Mouse (Mus musculus) layer of hippocampus, adult 11-12 months (tissue): Measurements from ENCODE around the gene Fam161a.
A peak's percentile ranks its signal among the peaks of the same experiment; 100 is the strongest.

ENCODE experiments used
- DNase-seq: peaks from one replicate; pipeline ENCODE4 v3.0.0; 2022; ENCODE audit warnings: low spot score

Gene Fam161a

DNA sequence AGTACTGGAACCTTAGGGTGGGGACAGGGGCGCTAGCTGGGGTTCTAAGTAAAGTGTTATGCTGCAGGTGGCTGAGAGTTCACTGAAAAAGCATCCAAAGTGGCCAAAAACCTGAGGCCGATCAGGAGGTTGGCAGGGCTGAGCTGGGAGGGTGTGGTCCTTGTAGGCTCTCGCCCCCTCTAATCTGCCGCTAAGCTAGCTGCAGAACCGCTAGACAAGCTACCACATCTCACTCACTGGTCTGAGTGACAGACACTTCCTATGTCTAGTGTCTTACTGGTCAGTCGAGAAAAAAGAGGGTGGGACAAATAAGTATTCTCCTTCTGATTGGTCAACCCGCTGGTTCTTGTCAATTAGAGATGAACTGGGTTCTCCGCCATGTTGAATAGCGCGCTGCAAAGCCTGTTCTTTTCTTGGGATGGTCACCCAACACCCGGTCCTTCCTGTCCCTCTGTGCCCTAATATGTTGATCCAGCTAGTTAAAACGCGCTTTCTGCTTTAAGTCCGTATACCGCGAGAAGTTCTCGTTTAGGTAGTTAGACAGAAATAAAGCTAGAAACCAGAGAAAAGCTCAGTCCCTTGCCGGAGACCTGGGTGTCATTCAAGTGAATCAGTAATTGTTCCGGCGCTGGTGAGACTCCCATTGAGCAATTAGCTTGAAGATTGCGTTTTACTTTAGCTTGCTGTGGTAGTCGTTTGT, at the start of gene Fam161a:
Gene Fam161a, plus strand, starts transcription at position 51 of the 700 bp plus-strand sequence.
- peak; percentile 92 for DNase-seq

DNA sequence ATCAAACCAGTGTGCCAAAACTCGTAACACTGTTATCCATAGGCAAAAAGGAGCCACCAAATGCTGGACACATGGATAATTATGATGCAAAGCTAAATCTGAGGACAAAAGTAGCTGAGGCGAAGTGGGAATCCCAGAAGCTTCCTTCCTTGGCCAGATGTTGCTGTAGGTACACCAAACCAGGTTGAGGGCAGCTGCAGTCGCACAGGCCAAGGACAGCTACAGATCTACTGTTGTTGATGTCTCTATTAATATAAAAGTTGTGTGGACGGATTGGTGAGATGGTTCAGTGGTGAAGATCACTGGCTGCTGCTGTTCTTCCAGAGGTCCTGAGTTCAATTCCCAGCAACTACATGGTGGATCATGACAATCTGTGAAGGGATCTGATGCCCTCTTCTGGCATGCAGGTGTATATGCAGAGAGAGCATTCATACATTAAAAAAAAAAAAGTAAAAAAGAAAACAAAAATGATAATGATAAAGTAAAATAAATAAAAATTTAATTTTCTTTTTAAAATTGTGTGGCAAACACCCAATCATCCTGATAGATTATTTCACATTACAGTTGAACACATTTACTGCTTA, 49.4 kb upstream of the Fam161a start:
- no peak for DNase-seq

DNA sequence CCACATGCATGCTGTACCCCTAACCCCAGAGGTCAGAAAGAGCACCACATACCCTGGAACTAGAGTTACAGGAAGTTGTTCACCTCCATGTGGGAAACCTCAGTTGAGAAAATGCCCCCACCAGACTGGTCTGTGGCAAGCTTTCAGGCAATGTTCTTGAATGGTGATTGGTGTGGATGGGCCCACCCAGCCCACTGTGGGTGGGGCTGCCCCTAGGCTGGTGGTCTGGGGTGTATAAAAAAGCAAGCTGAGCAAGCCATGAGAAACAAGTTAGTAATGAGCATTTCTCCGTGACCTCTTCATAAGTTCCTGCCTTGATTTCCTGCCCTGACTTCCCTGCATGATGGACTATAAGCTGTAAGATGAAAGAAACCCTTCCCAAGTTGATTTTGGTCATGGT, 45.2 kb upstream of the Fam161a start:
- no peak for DNase-seq

DNA sequence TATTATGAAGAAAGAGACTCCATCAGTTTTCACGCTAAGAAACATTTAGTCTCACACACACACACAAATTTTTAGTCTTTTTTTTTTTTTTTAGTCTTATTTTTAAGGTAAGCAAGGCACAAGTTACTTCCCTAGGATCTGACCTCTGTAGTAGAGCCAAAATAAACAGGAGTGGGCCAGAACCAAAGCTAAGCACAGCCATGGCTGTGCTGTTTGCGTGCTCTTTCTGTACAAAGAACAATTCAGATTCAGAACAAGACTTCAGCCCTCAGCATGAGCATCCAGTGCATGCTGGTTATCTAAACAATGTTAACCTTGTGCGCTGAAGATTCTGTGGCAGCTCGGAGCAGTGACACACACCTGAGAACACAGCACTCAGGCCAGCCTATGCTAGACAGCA, 42.9 kb upstream of the Fam161a start:
- DNase-seq = no peak

DNA sequence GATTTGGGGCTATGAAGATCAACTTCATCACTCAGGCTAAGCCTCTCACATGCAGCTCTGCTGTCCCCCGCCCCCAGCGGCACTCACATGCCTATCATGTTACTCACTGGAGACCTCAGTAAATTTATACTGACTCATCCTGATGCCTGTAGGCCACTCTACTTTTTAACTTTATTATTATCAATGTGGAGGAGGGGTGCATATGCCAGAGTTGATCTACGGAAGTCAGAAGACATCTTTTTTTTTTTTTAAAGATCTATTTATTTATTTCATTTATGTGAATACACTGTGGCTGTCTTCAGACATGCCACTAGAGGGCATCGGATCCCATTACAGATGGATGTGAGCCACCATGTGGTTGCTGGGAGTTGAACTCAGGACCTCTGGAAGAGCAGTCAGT, 41.8 kb upstream of the Fam161a start:
- DNase-seq = no peak

DNA sequence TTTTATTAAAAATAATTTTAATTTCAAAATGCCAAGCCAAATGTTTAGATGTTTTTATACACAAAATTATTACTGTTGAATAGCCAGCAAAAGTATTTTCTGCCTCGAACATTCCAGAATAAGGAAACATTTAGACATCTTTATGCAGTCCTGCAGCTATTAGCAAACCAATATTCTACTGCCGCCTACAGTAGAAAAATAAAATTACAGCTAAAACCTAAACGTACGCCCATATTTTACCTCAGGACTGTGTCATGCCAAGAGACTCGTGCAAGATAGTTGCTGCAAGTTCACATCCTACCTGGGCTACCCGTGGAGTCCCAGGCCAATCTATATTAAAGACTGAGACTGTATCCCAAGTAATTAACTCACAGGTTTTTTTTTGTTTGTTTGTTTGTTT, 37.8 kb upstream of the Fam161a start:
- DNase-seq = no peak

DNA sequence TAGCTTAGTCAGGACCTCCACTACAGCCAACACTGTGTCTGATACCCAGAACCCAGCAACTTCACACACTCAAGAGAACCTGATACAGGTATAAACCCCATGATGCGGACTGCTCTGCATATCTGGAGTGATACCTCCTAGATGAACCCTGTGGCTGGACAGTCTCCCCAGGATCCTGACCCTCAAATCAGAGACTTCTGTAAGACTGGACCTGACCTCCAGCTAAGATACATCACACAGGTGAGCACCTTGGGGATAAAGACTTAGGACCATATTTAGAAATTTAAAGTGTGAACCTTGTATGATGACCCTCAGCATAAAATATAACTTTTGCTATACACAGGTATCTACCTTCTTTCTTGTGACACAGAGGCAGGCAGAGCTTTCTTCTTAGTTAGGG, 36.8 kb upstream of the Fam161a start:
- DNase-seq = no peak

DNA sequence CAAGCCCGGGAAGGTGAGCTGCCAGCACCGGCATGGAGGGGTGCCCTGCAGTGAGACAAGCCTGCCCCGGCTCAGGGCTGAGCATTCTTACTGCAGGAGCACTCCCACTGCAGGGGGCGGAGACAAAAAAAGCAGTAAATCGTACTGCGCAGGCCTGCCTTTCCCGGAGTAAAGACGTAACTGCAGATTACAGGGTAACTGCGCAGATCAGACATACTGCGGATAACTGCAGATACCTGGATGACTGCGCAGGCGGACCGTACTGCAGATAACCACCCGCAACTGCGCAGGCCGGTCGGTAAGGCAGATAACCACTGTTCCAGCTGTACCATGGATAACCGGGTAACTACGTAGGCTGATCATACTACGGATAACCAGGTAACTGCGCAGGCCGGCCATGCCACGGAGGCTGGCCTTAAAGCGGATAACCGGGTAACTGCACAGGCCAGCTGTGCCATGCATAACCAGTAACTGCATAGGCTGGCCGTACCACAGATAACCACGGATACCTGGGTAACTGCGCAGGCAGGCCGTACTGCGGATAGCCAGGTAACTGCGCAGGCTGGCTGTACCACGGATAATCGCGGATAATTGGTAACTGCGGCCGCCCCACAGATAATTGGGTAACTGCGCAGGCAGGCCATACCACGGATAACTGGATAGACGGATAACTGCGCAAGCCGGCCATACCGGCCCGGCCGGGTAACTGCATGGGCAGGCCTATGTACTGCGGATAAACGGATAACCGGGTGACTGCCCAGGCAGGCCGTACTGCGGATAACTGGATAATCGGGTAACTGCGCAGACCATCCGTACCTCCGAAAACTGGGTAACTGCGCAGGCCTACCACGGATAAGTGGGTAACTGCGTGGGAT, 35.3 kb upstream of the Fam161a start, which contains the start of gene Zrsr1:
Gene Zrsr1, plus strand, starts transcription at position 171 of the 875 bp plus-strand sequence.
- DNase-seq = peak; percentile 71

DNA sequence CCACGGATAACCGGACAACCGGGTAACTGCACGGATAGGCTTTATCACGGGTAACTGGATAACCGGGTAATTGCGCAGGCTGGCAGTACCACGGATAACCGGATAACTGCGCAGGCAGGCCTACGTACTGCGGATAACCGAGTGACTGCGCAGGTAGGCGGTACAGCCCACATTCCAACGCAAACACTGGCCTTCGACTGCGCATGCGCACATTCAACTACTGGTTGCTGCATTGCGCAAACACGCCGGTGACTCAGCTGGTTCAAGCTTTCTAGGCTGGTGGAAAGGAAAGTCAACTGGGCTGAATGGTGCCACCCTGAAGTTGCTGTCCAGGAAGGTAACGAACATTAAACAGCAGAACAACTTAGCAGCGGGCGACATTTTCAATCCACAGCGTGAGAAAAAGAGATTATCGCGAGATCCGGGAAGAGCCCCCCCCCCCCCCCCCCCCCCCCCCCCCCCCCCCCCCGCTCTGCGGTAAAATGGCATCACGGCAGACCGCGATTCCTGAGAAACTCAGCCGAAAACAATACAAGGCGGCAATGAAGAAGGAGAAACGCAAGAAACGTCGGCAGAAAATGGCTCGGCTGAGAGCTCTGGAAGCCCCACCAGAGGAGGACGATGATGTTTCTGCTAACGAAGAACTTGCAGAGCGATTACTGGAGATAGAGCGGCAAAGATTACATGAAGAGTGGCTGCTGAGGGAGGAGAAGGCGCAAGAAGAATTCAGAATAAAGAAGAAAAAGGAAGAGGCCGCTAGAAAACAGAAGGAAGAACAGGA, 34.4 kb upstream of the Fam161a start:
- peak; percentile 86 for DNase-seq

DNA sequence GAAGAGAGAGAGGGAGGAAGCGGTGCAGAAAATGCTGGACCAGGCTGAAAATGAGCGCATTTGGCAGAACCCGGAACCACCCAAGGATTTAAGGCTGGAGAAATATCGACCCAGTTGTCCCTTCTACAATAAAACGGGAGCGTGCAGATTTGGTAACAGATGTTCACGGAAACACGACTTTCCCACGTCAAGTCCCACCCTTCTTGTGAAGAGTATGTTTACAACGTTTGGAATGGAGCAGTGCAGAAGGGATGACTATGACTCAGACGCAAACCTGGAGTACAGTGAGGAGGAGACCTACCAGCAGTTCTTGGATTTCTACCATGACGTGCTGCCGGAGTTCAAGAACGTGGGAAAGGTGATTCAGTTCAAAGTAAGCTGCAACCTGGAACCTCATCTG, 33.7 kb upstream of the Fam161a start:
- no peak for DNase-seq

DNA sequence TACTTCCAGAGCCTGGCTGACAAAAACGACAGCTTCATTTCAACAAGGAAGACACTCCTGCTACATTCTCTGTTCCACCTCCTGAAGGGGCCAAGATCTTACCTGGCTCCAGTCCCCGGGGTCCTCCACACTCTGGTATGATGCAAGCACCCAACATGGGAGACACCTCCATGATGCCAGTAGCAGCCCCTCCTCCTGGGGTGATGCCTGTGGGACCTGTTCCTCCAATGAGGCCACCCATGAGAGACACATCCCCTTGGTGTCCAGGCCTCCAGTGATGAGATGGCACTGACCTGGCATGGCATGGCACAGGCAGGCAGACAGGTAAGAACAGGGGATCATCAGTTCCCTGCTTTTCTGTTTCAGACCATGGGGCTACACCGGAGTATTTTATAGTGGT, 29.1 kb upstream of the Fam161a start:
- no peak for DNase-seq

DNA sequence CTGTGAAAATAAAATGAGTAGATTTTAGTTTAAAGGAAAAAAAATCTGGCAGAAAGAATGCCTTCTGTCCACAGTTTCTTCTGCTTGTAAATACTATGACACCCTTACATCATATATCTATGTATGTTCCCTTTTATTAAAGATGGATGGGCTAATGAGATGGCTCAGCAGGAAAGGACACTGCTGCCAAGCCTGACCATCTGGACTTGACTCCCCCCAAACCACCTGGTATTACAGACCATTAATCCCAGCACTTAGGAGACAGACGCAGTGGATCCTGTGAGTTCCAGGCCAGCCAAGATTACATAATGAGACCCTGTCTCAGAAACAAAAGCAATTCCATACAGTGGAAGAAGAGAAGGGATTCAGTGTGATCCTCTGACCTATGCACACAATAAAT, 28.6 kb upstream of the Fam161a start:
- DNase-seq = no peak

DNA sequence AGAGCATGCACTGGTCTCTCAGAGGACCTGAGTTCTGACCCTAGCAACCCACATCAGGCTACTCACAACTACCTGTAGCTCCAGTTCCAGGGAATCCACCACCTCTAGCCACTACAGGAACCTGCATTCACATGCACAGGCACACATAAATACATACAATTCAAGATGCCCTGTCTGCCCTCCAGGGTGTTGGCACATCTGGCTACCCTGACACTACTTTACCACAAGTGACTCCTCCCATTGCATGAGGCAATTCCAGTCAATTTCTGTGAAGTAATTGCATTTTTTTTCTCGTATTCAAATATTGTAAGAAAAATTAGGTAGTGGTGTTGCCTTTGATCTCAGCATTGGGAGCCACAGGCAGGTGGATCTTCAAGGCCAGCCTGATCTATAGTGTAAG, 28.1 kb upstream of the Fam161a start:
- no peak for DNase-seq

DNA sequence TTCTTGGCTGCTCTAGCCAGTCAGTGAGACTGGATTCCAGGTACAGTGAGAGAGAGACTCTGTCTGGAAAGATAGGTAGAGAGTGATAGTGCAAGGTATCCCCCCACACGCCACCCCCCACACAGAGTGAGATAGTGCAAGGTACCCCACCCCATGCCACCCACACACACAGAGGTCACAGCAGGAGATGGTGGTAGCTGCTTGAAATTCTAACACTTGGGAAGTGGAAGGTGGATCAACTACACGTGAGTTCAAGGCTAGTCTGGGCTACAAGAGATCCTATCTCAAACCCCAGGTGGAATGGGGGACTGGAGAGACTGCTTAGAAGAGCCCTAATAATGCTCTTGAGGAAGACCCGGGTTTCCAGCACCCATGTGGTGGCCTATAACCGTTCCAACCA, 26.3 kb upstream of the Fam161a start:
- DNase-seq = no peak

DNA sequence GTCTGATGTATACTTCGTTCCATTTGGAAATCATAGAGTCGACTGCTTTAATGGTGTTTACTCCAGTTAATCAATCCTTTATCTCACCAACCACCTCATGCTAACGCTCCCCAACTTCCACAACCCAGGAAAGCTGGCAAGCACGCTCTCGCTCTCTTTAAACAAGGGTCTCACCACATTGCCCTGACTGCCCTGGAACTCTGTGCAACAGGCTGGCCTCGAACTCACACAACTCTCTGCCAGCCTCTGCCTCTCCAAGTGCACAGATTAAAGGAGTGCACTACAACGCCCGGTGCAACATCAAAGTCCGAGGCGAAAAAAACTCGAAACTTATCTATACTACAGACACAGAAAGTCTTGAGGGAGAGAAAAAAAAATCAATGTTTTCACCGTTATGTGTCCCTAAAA, 25.8 kb upstream of the Fam161a start:
- DNase-seq = no peak

DNA sequence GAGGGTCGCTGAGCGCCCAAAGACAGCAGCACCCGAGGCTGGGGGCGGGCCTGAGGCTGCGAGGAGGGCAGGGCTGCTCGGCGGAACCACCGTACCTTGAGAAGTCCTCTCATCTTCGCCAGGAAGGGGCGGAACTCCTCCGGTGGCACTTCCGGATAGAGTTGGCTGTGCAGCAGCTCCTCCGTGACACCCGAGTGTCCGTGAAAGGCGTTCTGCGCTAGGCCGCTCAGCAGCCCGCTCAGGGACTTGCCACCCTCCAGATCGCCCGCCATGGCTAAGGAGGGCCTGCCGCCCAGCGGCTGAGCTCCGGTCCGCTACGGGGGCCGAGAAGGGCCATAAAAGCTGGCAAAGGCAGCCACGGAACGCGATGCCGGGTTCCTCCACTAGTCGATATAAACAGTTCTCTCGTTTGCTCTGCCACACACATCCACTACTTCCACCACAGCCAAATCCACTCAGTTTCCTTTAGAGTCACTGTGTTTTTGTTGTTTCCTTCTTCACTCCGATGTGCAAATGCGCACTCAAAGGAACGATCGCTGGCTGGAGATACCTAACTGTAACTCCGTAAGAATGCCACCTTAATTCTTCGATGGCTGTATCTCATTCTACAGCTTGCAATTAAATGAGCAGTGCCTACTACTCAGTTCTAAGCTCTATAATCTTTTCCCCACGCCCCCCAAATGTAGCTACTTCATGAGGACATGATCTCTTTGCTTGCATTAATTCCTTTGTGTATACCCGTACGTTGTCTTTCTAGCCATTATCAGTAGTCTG, 25.2 kb upstream of the Fam161a start, which contains the start of the genes Gm28048 and Commd1:
Gene Gm28048, minus strand, starts transcription at position 107 of the 774 bp plus-strand sequence.
Gene Commd1, minus strand, starts transcription at position 399 of the 774 bp plus-strand sequence.
- peak; percentile 94 for DNase-seq

DNA sequence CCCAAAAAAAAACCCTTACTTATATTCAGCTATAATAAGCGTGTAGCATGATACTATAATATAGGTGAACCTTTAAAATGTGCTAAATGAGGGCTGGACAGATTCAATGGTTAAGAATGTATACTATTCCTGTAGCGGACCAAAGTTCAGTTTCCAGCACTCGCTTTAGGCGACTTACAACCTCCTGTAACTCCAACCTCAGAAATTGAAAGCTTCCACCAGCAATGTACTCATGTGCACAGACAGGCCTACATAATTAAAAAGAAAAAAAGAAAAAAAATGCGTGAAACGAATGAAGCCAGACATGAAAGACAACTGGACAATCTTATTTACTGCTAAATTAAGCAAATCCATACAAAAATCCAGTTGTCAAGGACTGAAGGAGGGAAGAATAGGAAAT, 24.5 kb upstream of the Fam161a start:
- DNase-seq = no peak

DNA sequence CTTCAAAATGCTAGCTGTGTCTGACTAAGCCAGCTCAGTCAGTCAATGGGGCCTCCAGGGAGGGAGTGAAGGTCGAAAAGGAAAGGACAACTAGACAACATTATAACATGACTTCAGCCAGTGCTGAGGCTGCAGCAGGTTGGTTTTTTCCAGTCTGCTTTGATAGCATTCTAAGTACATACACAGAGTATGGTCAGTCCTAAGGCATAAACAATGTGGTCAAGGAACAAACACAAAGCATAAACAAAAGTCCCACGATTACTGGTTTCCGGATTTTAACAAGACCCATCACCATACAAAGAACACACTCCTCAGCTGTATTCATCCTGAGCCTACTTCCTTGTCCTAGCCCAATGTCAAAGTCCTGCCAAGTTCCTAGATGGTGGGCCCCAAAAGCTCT, 21.8 kb upstream of the Fam161a start:
- DNase-seq = no peak

DNA sequence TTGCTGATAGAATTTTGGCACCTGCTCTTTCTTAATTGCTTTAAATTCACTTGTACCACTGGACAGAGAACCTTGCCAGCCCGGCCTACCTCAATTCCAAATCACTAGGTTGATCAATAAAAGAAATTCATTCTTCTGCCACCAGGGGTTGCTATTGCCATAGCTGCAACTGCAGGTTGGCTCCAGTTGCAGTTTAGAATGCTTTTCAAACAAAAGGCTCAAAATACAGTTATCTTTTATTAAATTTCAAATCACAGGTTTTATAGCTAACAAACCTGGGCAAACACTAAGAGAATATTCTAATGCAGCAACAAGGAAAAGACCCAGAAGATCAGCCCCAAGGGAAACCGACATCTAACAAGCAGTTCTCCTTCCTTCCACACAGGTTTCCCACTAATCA, 20.0 kb upstream of the Fam161a start:
- peak; percentile 55 for DNase-seq

DNA sequence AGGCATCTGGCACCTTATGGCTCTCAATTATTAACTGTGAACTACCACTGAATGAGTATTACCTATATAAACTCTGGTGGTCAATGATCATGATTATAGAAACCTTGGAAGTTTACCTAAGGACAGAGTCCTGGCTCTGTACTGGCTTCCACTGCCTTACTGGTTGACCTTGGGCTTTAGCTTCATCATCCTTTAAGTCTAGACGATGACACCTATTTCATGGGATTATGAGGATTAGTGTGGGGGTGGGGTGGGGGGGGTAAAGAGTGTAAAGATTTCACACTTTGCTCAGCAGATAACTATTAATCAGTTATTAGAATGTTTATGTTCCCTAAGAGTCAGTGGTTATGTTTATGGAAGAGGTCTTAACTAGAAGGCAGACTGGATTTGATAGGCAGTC, 17.5 kb upstream of the Fam161a start:
- DNase-seq = no peak
